Mouse (Mus musculus): ENCODE measurements around the gene Alkbh6. TPM values are rescaled to one million over a fixed set of nuclear protein-coding genes. Genes with fewer than 3 reads are reported as not detected.

Alkbh6 gene
- polyA plus RNA-seq, 1 experiment = 29.5 TPM

- no peak overlapping the region for H3K27ac ChIP-seq (ENCODE audit: insufficient read depth, low read length)
- peaks cover 2% of the 10 kb centered on the region for H3K4me1 ChIP-seq (ENCODE audit: control insufficient read depth, insufficient read depth, low read length)
- no peak for TF ChIP-seq EP300 (IDR thresholded peaks at IDR 0.05; ENCODE audit: insufficient read depth, low read depth, low read length)
- no peak for TF ChIP-seq POLR2A (IDR thresholded peaks at IDR 0.05; ENCODE audit: insufficient read depth, low read length)
- no peak for TF ChIP-seq CTCF (IDR thresholded peaks at IDR 0.05; ENCODE audit: low read depth, low read length)
- no peaks in the 10 kb centered on the region for H3K9me3 ChIP-seq (replicated peaks; ENCODE audit: control insufficient read depth, insufficient read depth, low read length, poor library complexity, severe bottlenecking)
- no peaks in the 10 kb centered on the region for H3K36me3 ChIP-seq (ENCODE audit: control insufficient read depth, insufficient read depth, low read length, poor library complexity, severe bottlenecking)
- H3K4me3 ChIP-seq (ENCODE audit: low read depth, low read length) = peak overlapping the region; percentile 40; the same call in 1 of the 2 replicates
- H3K9ac ChIP-seq (ENCODE audit: low read depth, poor library complexity, severe bottlenecking) = no peak overlapping the region
- no peaks in the 10 kb centered on the region for H3K27me3 ChIP-seq (ENCODE audit: control insufficient read depth, insufficient read depth, low read length, poor library complexity, severe bottlenecking)
Observed at GRCm38 (mm10) chr7:30363344-30363738, 54.8 kb downstream of the Alkbh6 start.

Other genes starting within 250 kb of the Alkbh6 start
- 13.4 and 15.4 TPM in 2 replicates for gene Zfp82, start 235.8 kb upstream of the Alkbh6 start, polyA plus RNA-seq (2011; ENCODE audit: insufficient read depth, insufficient read length, low read depth, missing spikeins)
- gene Gm26920, start 218.3 kb upstream of the Alkbh6 start, polyA plus RNA-seq (2011; ENCODE audit: insufficient read depth, insufficient read length, low read depth, missing spikeins) = not detected in 2 replicates
- 12.0 and 13.7 TPM in 2 replicates for gene Zfp566, start 218.2 kb upstream of the Alkbh6 start, polyA plus RNA-seq (2011; ENCODE audit: insufficient read depth, insufficient read length, low read depth, missing spikeins)
- gene Zfp260, start 213.9 kb upstream of the Alkbh6 start, polyA plus RNA-seq (2011; ENCODE audit: insufficient read depth, insufficient read length, low read depth, missing spikeins) = 60.8 and 63.8 TPM in 2 replicates
- 6.1 and 9.0 TPM in 2 replicates for gene Zfp382, start 186.8 kb upstream of the Alkbh6 start, polyA plus RNA-seq (2011; ENCODE audit: insufficient read depth, insufficient read length, low read depth, missing spikeins)
- 44.4 and 46.2 TPM in 2 replicates for gene Zfp146, start 139.0 kb upstream of the Alkbh6 start, polyA plus RNA-seq (2011; ENCODE audit: insufficient read depth, insufficient read length, low read depth, missing spikeins)
- gene Cox7a1, start 124.6 kb upstream of the Alkbh6 start, polyA plus RNA-seq (2011; ENCODE audit: insufficient read depth, insufficient read length, low read depth, missing spikeins) = 21.7 and 21.8 TPM in 2 replicates
- gene Capns1, start 109.9 kb upstream of the Alkbh6 start, polyA plus RNA-seq (2011; ENCODE audit: insufficient read depth, insufficient read length, low read depth, missing spikeins) = 359 and 396 TPM in 2 replicates
- gene Polr2i, start 76.8 kb upstream of the Alkbh6 start, polyA plus RNA-seq (2011; ENCODE audit: insufficient read depth, insufficient read length, low read depth, missing spikeins) = 58.7 and 65.4 TPM in 2 replicates
- gene Tbcb, start 76.4 kb upstream of the Alkbh6 start, polyA plus RNA-seq (2011; ENCODE audit: insufficient read depth, insufficient read length, low read depth, missing spikeins) = 86.6 and 90.0 TPM in 2 replicates
- not detected in 2 replicates for gene Ovol3, start 73.0 kb upstream of the Alkbh6 start, polyA plus RNA-seq (2011; ENCODE audit: insufficient read depth, insufficient read length, low read depth, missing spikeins)
- 0.60 and 0.84 TPM in 2 replicates for gene Thap8, start 28.6 kb upstream of the Alkbh6 start, polyA plus RNA-seq (2011; ENCODE audit: insufficient read depth, insufficient read length, low read depth, missing spikeins)
- 26.2 and 27.0 TPM in 2 replicates for gene Wdr62, start 28.3 kb upstream of the Alkbh6 start, polyA plus RNA-seq (2011; ENCODE audit: insufficient read depth, insufficient read length, low read depth, missing spikeins)
- 49.4 and 52.2 TPM in 2 replicates for gene Clip3, start 17.0 kb upstream of the Alkbh6 start, polyA plus RNA-seq (2011; ENCODE audit: insufficient read depth, insufficient read length, low read depth, missing spikeins)
- 41.6 and 43.7 TPM in 2 replicates for gene Syne4, start 6.1 kb downstream of the Alkbh6 start, polyA plus RNA-seq (2011; ENCODE audit: insufficient read depth, insufficient read length, low read depth, missing spikeins)
- gene E130208F15Rik, start 13.0 kb downstream of the Alkbh6 start, polyA plus RNA-seq (2011; ENCODE audit: insufficient read depth, insufficient read length, low read depth, missing spikeins) = 0.52 and 0.58 TPM in 2 replicates
- gene Sdhaf1, start 15.2 kb downstream of the Alkbh6 start, polyA plus RNA-seq (2011; ENCODE audit: insufficient read depth, insufficient read length, low read depth, missing spikeins) = 5.6 and 7.3 TPM in 2 replicates
- 4.2 and 6.3 TPM in 2 replicates for gene Lrfn3, start 54.1 kb downstream of the Alkbh6 start, polyA plus RNA-seq (2011; ENCODE audit: insufficient read depth, insufficient read length, low read depth, missing spikeins)
- gene Tyrobp, start 105.0 kb downstream of the Alkbh6 start, polyA plus RNA-seq (2011; ENCODE audit: insufficient read depth, insufficient read length, low read depth, missing spikeins) = not detected in 2 replicates
- gene Hcst, start 111.1 kb downstream of the Alkbh6 start, polyA plus RNA-seq (2011; ENCODE audit: insufficient read depth, insufficient read length, low read depth, missing spikeins) = not detected in 2 replicates
- gene Nfkbid, start 113.0 kb downstream of the Alkbh6 start, polyA plus RNA-seq (2011; ENCODE audit: insufficient read depth, insufficient read length, low read depth, missing spikeins) = 4.1 TPM in 2 replicates
- 70.6 and 78.2 TPM in 2 replicates for gene Aplp1, start 136.8 kb downstream of the Alkbh6 start, polyA plus RNA-seq (2011; ENCODE audit: insufficient read depth, insufficient read length, low read depth, missing spikeins)
- 5.8 and 9.4 TPM in 2 replicates for gene Kirrel2, start 149.0 kb downstream of the Alkbh6 start, polyA plus RNA-seq (2011; ENCODE audit: insufficient read depth, insufficient read length, low read depth, missing spikeins)
- gene Nphs1, start 149.6 kb downstream of the Alkbh6 start, polyA plus RNA-seq (2011; ENCODE audit: insufficient read depth, insufficient read length, low read depth, missing spikeins) = 27.5 and 30.9 TPM in 2 replicates
- 0.58 TPM in 1 of 2 replicates, not detected in the other for gene Prodh2, start 184.9 kb downstream of the Alkbh6 start, polyA plus RNA-seq (2011; ENCODE audit: insufficient read depth, insufficient read length, low read depth, missing spikeins)
- gene Arhgap33, start 226.3 kb downstream of the Alkbh6 start, polyA plus RNA-seq (2011; ENCODE audit: insufficient read depth, insufficient read length, low read depth, missing spikeins) = 6.0 and 6.5 TPM in 2 replicates
- gene Hspb6, start 243.5 kb downstream of the Alkbh6 start, polyA plus RNA-seq (2011; ENCODE audit: insufficient read depth, insufficient read length, low read depth, missing spikeins) = 6.4 and 7.0 TPM in 2 replicates
- 16.8 and 17.3 TPM in 2 replicates for gene Proser3, start 243.6 kb downstream of the Alkbh6 start, polyA plus RNA-seq (2011; ENCODE audit: insufficient read depth, insufficient read length, low read depth, missing spikeins)